Mouse (Mus musculus): Measurements from ENCODE around the gene B4galt3.

DNA sequence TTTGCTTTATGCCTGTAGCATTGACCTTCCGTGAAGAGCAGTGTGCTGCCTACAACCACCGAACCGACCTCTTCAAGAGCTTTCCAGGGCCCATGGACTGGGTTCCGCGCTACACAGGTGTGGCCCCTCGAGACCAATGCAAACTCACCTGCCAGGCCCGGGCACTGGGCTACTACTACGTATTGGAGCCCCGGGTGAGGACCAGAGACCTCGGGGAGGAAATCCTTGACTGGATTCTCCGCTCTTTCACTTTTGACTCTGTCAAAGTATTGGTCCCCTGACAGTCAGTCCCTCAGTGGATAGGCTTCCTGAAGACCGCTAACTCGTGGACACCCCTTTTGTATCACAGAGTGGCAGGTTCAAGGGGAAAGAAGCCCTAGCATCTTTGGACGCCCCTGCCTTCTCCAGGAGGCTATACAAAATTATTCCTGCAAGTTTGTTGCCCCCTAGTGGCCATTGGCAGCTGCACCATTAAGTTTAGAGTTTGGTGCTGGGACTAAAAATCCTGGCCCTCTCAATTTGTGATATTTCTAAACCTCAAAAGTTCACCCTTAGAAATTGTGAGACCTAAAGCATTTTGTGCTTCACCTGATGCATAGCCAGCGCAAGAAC lies 13.1 kb upstream of the B4galt3 start:
- TF ChIP-seq POLR2A (IDR thresholded peaks at IDR 0.05; ENCODE audit: low read depth, low read length) (no peak), CTCF (IDR thresholded peaks at IDR 0.05; ENCODE audit: extremely low read depth, insufficient read length, insufficient replicate concordance, low read depth, low read length) (peak; percentile 58; the same call in 1 of the 2 replicates)
